Mouse (Mus musculus) testis, adult 2 months (tissue): Measurements from ENCODE around the gene Ttll12. TPM values are rescaled to one million over a fixed set of nuclear protein-coding genes. Genes with fewer than 3 reads are reported as not detected.
A peak's percentile ranks its signal among the peaks of the same experiment; 100 is the strongest.

Source experiments
- H3K27ac ChIP-seq: fragments of 200-500 bp; 2 replicates; pipeline ENCODE4 v1.5.1; 2012; ENCODE audit warnings: low read depth, low read length; ENCODE audit not compliant: control insufficient read depth, insufficient read depth
- H3K27me3 ChIP-seq: fragments of 200-500 bp; 2 replicates; pipeline ENCODE4 v1.6.1; 2012; ENCODE audit warnings: mild to moderate bottlenecking, low read length, moderate library complexity; ENCODE audit not compliant: control insufficient read depth, insufficient read depth
- H3K36me3 ChIP-seq: fragments of 200-500 bp; 2 replicates; pipeline ENCODE4 v1.6.1; 2012; ENCODE audit warnings: mild to moderate bottlenecking, low read length; ENCODE audit not compliant: control insufficient read depth, insufficient read depth
- H3K4me1 ChIP-seq: fragments of 200-500 bp; 2 replicates; pipeline ENCODE4 v1.6.1; 2012; ENCODE audit warnings: low read length; ENCODE audit not compliant: control insufficient read depth, insufficient read depth
- H3K4me3 ChIP-seq: fragments of 200-500 bp; 2 replicates; pipeline ENCODE4 v1.5.1; 2012; ENCODE audit warnings: low read depth, mild to moderate bottlenecking, low read length, moderate library complexity, mixed read lengths; ENCODE audit not compliant: control insufficient read depth
- CTCF ChIP-seq: fragments of 200-500 bp; IDR thresholded peaks from 2 replicates; pipeline ENCODE4 v1.5.1; 2012; ENCODE audit warnings: low read depth, mild to moderate bottlenecking, inconsistent platforms, low read length, moderate library complexity; ENCODE audit not compliant: control insufficient read depth, insufficient read depth, insufficient replicate concordance
- POLR2A ChIP-seq: fragments of 200-500 bp; IDR thresholded peaks from 2 replicates; pipeline ENCODE4 v1.6.1; 2012; ENCODE audit warnings: low read depth, mild to moderate bottlenecking, inconsistent platforms, low read length, moderate library complexity; ENCODE audit not compliant: control insufficient read depth
- polyA plus RNA-seq: library from polyadenylated mRNA; depleted of rRNA; stranded (reverse); fragments of >200 nt; gene quantifications from 2 replicates; pipeline ENCODE4 v1.2.3, GENCODE M21; 2012

Ttll12 gene
- polyA plus RNA-seq, 1 experiment = 10.5 TPM

DNA sequence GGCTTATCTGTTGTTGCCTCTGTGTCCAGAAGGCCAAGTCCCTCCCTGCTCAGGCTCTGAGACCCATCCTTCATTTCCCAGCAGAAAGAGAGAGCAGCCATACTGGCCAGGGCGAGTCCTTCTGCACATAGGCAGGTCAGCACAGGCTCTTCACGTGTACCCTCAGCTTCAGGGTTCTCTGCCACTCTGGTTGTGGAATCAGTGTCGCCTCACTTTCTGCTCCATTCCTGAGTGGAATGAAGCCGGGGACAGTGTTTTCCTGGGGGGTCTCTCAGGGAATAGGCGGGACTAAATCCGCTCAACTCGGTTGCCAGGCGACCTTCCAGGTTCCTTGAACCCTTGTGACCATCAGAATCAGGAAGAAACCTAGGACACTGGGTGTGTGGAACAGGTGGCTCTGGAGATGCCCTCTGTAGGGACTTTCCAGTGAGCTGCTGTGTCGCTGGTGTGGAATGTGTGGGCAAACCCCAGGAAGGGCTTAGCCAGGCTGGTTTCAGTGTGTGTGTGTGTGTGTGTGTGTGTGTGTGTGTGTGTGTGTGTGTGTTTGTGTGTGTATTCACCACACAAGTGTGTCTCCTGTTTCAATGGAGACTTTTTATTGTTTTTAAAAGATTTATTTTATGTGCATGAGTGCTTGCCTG lies 53.2 kb downstream of the Ttll12 start:
- no peak for TF ChIP-seq CTCF
- no peak for TF ChIP-seq POLR2A
- no peak overlapping the region for H3K27ac ChIP-seq
- peaks cover 2% of the 10 kb centered on the region for H3K36me3 ChIP-seq
- no peaks in the 10 kb centered on the region for H3K4me1 ChIP-seq
- H3K27me3 ChIP-seq = no peaks in the 10 kb centered on the region
- no peak overlapping the region for H3K4me3 ChIP-seq

DNA sequence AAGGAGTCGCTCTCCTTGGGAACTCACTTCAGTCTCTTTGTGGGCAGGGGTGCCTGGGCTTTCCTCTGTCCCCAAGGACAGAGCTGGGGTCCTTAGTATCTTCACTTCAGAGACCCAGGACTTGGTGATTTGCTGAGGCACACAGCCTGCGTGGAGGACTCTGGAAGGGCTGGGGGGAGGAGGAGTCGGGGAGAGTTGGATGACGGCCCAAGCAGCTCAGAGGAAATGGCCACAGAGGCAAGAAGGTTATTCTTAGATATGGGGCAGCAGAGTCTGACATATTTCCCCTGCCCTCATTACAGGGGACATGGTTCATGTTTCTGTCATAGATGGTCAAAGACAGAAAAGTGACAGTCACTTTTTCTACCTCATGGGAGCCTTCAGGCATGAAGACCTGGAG lies 55.1 kb downstream of the Ttll12 start:
- Histone ChIP-seq H3K27ac (no peak overlapping the region), H3K36me3 (no peaks in the 10 kb centered on the region), H3K27me3 (no peaks in the 10 kb centered on the region), H3K4me3 (no peak overlapping the region), H3K4me1 (no peaks in the 10 kb centered on the region)
- TF ChIP-seq POLR2A (no peak), CTCF (no peak)

DNA sequence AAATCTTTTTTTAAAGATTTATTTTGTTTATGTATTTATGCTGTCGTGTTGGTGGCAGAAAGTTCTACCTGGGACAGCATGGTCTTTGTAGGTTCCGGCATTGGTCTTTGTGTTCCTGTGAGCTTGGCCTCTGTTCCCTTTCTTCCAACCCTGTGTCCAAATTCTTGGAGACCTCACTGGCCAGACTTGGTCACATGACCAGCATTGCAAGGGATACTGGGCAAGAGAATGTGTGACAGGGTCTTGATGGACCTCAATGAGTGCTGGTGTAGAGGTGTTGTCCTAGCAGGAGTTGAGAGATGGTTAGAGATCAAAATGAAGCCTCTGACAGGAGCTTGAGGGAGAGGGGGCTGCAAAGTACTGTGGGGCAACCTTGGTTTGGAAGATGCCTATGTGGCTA lies 56.1 kb downstream of the Ttll12 start:
- Histone ChIP-seq H3K27me3 (no peaks in the 10 kb centered on the region), H3K36me3 (no peaks in the 10 kb centered on the region), H3K4me3 (no peak overlapping the region), H3K27ac (no peak overlapping the region), H3K4me1 (no peaks in the 10 kb centered on the region)
- TF ChIP-seq POLR2A = no peak
- TF ChIP-seq CTCF = no peak

DNA sequence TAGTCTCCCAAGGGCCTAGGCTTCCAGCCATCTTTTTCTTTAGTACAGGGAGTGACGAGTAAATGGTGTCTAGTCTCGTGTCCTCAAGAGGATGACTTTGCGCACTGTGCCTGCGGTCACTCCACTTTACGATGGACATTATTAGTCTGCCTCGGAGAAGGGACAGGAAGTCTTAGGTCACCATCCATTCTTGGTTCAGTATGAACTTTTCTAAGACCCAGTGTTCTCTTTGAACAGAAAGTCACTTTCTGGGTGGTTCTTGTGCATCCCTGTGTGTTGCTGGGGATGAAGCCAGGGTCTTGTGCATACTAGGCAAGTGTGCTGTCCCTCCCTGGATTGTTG lies 59.1 kb downstream of the Ttll12 start:
- H3K27ac ChIP-seq = no peak overlapping the region
- no peak for TF ChIP-seq POLR2A

DNA sequence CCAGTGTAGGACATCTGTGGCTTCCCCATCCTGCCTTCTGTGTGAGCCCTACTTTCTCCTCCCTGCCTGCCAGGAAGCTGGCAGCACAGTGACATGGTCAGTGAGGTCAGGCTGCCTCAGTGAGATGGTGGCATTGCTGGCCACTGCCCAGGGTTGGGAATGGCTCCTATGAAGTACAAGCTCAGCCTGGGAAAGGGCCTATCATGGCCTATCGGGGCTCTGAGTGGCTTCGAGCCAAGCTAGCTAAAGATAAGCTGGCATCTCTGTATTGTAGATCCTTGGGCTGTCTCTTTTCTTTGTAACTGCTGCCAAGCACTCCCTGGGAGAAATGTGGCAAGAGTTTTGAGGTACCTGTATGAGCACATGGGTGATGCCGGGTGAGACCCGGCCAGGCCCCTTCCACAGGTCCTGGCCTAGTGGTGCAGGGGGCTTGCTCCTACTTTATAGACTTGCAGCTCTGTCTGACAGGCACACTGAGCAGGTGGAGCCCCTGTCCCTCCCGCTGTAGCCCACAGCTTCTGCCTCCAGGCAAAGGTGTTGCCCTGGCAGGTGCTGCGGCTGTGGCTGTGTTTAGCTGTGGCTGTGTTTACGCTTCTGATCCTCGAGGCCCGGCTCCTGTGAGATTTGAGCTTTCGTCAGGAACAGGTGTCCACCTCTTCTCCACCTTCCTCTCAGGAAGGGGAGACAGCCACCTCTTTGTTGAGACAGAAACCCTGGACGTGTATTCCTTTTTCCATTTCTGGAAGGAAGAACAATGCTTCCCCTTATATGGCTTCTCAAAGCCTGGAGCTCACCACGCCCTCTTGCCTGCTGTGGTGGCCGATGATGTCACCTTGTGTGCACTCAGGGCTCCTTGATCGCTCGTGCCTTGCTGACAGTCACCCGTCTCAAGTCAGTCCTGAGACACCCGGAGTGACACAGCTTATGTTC lies 59.7 kb downstream of the Ttll12 start:
- no peak overlapping the region for H3K4me3 ChIP-seq
- no peaks in the 10 kb centered on the region for H3K4me1 ChIP-seq
- no peaks in the 10 kb centered on the region for H3K36me3 ChIP-seq
- no peaks in the 10 kb centered on the region for H3K27me3 ChIP-seq
- TF ChIP-seq CTCF (no peak), POLR2A (no peak)
- no peak overlapping the region for H3K27ac ChIP-seq

More for the DNA sequence above, 59.1 kb downstream of the Ttll12 start:
- Histone ChIP-seq H3K4me3 (no peak overlapping the region), H3K4me1 (no peaks in the 10 kb centered on the region), H3K36me3 (no peaks in the 10 kb centered on the region), H3K27me3 (no peaks in the 10 kb centered on the region)

DNA sequence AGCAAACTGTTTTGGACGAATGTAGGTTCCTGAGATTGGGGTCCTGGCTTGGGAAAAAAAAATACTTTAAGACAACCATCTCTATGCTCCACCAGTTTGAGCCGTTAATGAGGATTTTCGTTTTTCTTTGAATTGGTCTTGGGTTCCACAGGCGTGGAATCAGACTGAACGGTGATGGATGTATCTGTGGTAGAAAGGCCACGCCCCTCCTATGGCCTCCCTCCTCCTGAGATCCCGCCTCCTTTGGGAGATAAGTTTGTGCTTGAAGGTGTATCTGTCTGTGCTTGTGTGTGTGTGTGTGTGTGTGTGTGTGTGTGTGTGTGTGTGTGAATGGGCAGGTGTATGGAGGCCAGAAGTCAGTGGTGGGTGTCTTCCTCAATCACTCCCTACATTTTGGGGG lies 62.4 kb downstream of the Ttll12 start:
- no peak overlapping the region for H3K27ac ChIP-seq
- H3K27me3 ChIP-seq = no peaks in the 10 kb centered on the region
- no peaks in the 10 kb centered on the region for H3K36me3 ChIP-seq
- TF ChIP-seq CTCF = no peak
- no peak for TF ChIP-seq POLR2A
- H3K4me1 ChIP-seq = no peaks in the 10 kb centered on the region
- H3K4me3 ChIP-seq = no peak overlapping the region

DNA sequence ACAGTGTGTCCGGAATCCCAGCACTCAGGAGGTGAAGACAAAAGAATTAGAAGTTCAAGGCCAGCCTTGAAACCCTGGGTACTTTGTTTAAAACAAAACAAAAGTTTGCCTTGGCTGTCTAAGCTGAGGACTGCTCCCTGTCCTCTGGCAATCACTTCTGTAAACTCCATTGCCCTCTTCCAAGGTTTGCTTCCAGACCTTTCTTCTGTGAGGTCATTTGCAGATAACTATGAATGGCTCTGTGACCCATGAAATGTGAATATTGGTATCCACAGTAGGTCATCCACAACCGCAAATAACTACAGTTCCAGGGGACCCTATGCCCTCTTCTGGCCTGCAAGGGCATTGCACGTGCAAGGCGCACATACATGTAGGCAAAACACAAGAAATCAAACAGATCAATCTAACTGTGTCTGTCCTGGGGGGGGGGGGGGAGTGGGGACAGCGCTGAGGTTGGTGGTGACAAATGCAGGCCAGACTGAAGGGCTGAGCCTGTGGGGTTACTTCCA lies 62.9 kb downstream of the Ttll12 start:
- H3K4me1 ChIP-seq = peaks cover 4% of the 10 kb centered on the region
- TF ChIP-seq CTCF = peak; percentile 53; the same call in 1 of the 2 replicates
- no peak for TF ChIP-seq POLR2A
- no peaks in the 10 kb centered on the region for H3K27me3 ChIP-seq
- H3K27ac ChIP-seq = no peak overlapping the region
- H3K36me3 ChIP-seq = no peaks in the 10 kb centered on the region
- no peak overlapping the region for H3K4me3 ChIP-seq
